Mouse (Mus musculus): ENCODE data around the gene Trmt44. TPM values are rescaled to one million over a fixed set of nuclear protein-coding genes. Genes with fewer than 3 reads are reported as not detected.

The Trmt44 gene
- total and polyA plus RNA-seq, 3 experiments: 14.3 to 16.6 TPM; not detected in 1

DNA sequence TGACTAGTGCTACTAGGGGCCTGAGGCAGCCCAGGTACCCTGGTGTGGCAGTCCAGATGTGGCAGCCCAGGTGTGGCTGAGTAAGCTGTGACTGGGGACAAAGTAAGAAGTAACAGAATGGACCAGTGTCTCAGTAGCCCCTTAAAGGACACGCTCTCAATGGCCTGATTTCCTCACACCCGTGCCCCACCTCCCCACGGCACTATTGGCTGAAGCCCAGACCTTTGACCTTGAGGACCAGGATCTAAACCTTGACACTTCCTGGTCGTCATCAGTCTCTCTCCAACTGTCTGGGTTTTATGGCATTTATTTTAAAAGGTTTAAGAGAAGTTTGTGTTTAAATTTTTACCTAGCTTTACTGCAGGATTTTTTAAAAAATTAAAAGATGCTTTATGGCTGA, 18.0 kb upstream of the Trmt44 start:
- TF ChIP-seq POLR2AphosphoS2 (IDR thresholded peaks at IDR 0.05; ENCODE audit: low read length) (no peak), ZNF384 (IDR thresholded peaks at IDR 0.05; ENCODE audit: low read depth, low read length) (no peak), TAL1 (IDR thresholded peaks at IDR 0.05; ENCODE audit: low read length) (no peak), JUND (IDR thresholded peaks at IDR 0.05; ENCODE audit: low read depth, low read length) (no peak), ELF1 (IDR thresholded peaks at IDR 0.05; ENCODE audit: low read depth, low read length) (no peak), MAZ (IDR thresholded peaks at IDR 0.05; ENCODE audit: low read depth, low read length) (no peak), RCOR1 (IDR thresholded peaks at IDR 0.05; ENCODE audit: low read depth, low read length) (no peak), KAT2A (conservative IDR thresholded peaks at IDR 0.05; ENCODE audit: low read depth, low read length) (no peak), GATA1 (IDR thresholded peaks at IDR 0.05; ENCODE audit: low read depth, low read length) (no peak), POLR2AphosphoS5 (IDR thresholded peaks at IDR 0.05; ENCODE audit: borderline replicate concordance, low read depth, low read length) (no peak), NRF1 (IDR thresholded peaks at IDR 0.05; ENCODE audit: insufficient read depth, low read depth, low read length, poor library complexity, severe bottlenecking) (no peak), MAFK (IDR thresholded peaks at IDR 0.05; ENCODE audit: borderline replicate concordance, low read depth, low read length) (no peak), GABPA (IDR thresholded peaks at IDR 0.05; ENCODE audit: low read depth, low read length) (no peak), CHD1 (IDR thresholded peaks at IDR 0.05; ENCODE audit: low read depth, low read length) (no peak), RAD21 (IDR thresholded peaks at IDR 0.05; ENCODE audit: low read depth, low read length) (no peak), E2F4 (IDR thresholded peaks at IDR 0.05; ENCODE audit: borderline replicate concordance, low read depth, low read length) (no peak), BHLHE40 (IDR thresholded peaks at IDR 0.05; ENCODE audit: borderline replicate concordance, low read depth, low read length) (no peak)
- Histone ChIP-seq H3K4me1 (ENCODE audit: control insufficient read depth in 1 of 2, insufficient read depth in 2 of 2, low read length in 2 of 2) (no peaks in the 10 kb centered on the region), H3K27ac (ENCODE audit: control insufficient read depth, low read depth, low read length) (no peak overlapping the region), H3K79me2 (ENCODE audit: control insufficient read depth, insufficient read depth, low read length, poor library complexity) (no peaks in the 10 kb centered on the region), H3K27me3 (ENCODE audit: control insufficient read depth in 1 of 2, insufficient read depth in 2 of 2, low read length in 2 of 2) (no peaks in the 10 kb centered on the region), H3K36me3 (ENCODE audit: control insufficient read depth in 1 of 2, insufficient read depth in 2 of 2, low read length in 2 of 2) (no peaks in the 10 kb centered on the region), H3K9ac (ENCODE audit: control insufficient read depth, low read depth, low read length, poor library complexity, severe bottlenecking) (no peak overlapping the region), H3K4me3 (ENCODE audit: control insufficient read depth in 1 of 2, insufficient read depth in 1 of 2, low read depth in 2 of 2, low read length in 2 of 2) (no peak overlapping the region), H3K9me3 (replicated peaks; ENCODE audit: insufficient read depth, low read length) (no peaks in the 10 kb centered on the region)
- no peak for DNase-seq (ENCODE audit: low read depth, low spot score)

DNA sequence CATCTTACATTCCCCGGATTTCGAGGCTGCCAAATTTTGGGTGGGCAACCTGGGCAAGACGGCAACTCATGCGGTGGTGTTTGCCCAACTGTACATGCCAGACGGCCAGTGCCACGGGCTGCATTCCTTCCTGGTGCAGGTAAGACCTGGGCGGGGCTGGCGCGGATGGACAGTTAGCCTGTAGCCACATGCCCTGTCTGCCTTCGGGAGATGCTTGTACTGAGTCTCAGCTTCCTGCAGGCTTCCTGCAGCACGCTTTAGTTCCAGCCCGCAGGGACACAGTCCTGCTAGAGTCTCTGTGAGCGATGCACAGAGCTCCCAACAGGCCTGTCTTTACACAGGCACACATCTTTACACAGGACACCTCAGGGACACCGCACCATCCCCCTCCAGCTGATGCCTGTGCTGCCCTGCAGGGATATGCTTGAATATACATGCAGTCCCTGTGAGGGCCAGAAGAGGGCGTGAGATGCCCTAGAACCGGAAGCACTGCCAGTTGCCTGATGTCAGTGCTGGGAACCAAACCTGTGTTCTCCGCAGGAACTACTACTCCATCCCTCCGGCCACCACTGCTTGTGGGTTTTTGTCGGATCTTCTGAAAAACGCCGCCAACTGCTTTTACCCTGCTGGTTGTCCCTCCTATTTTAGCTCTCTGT, 17.3 kb upstream of the Trmt44 start:
- Histone ChIP-seq H3K4me3 (ENCODE audit: control insufficient read depth in 1 of 2, insufficient read depth in 1 of 2, low read depth in 2 of 2, low read length in 2 of 2) (no peak overlapping the region), H3K9ac (ENCODE audit: control insufficient read depth, low read depth, low read length, poor library complexity, severe bottlenecking) (no peak overlapping the region), H3K27me3 (ENCODE audit: control insufficient read depth in 1 of 2, insufficient read depth in 2 of 2, low read length in 2 of 2) (no peaks in the 10 kb centered on the region), H3K36me3 (ENCODE audit: control insufficient read depth in 1 of 2, insufficient read depth in 2 of 2, low read length in 2 of 2) (no peaks in the 10 kb centered on the region), H3K27ac (ENCODE audit: control insufficient read depth, low read depth, low read length) (no peak overlapping the region), H3K79me2 (ENCODE audit: control insufficient read depth, insufficient read depth, low read length, poor library complexity) (no peaks in the 10 kb centered on the region), H3K4me1 (ENCODE audit: control insufficient read depth in 1 of 2, insufficient read depth in 2 of 2, low read length in 2 of 2) (no peaks in the 10 kb centered on the region), H3K9me3 (replicated peaks; ENCODE audit: insufficient read depth, low read length) (no peaks in the 10 kb centered on the region)
- DNase-seq (ENCODE audit: low read depth, low spot score): peak; percentile 56
- TF ChIP-seq RAD21 (IDR thresholded peaks at IDR 0.05; ENCODE audit: low read depth, low read length) (no peak), CTCF (IDR thresholded peaks at IDR 0.05 in 2 of 3, conservative IDR thresholded peaks at IDR 0.05 in 1 of 3; ENCODE audit: control insufficient read depth in 1 of 3, insufficient read depth in 1 of 3, low read depth in 2 of 3, low read length in 3 of 3, poor library complexity in 1 of 3, severe bottlenecking in 1 of 3) (peak; percentile 50 to 73 (median 57))

Measured in MEL (cell line).